Mouse (Mus musculus) MEL (cell line): Measurements from ENCODE around the gene Gm11060. TPM values are rescaled to one million over a fixed set of nuclear protein-coding genes. Genes with fewer than 3 reads are reported as not detected.

Source experiments
- DNase-seq: peaks from one replicate; pipeline ENCODE4 v3.0.0; 2011; ENCODE audit warnings: low read depth, low spot score
- H3K27ac ChIP-seq: 2 replicates; pipeline ENCODE4 v1.5.1; 2012; ENCODE audit warnings: low read depth, mild to moderate bottlenecking, control low read depth, low read length, moderate library complexity; ENCODE audit not compliant: control insufficient read depth
- H3K27me3 ChIP-seq, 2 experiments: fragments of 150-350 bp in 1 of 2; sonication (generic) in 1 of 2; 2 replicates each; pipeline ENCODE4 v1.6.1; 2012; ENCODE audit warnings: low read length in 2 of 2, mild to moderate bottlenecking in 2 of 2, improper control_type of control experiment in 1 of 2, moderate library complexity in 1 of 2; ENCODE audit not compliant: insufficient read depth in 2 of 2, control insufficient read depth in 1 of 2
- H3K36me3 ChIP-seq, 2 experiments: 2 replicates each; pipeline ENCODE4 v1.6.1; 2012 to 2014; ENCODE audit warnings: low read length in 2 of 2, improper control_type of control experiment in 1 of 2, inconsistent platforms in 1 of 2, mild to moderate bottlenecking in 1 of 2; ENCODE audit not compliant: insufficient read depth in 2 of 2, control insufficient read depth in 1 of 2
- H3K4me1 ChIP-seq, 2 experiments: fragments of 150-350 bp in 1 of 2; sonication (generic) in 1 of 2; 2 replicates each; pipeline ENCODE4 v1.6.1; 2012; ENCODE audit warnings: low read length in 2 of 2, improper control_type of control experiment in 1 of 2, mild to moderate bottlenecking in 1 of 2; ENCODE audit not compliant: insufficient read depth in 2 of 2, control insufficient read depth in 1 of 2
- H3K4me3 ChIP-seq, 2 experiments: fragments of 150-350 bp in 1 of 2; sonication (generic) in 1 of 2; 2 replicates each; pipeline ENCODE4 v1.5.1; 2012; ENCODE audit warnings: low read depth in 2 of 2, low read length in 2 of 2, mild to moderate bottlenecking in 2 of 2, moderate library complexity in 2 of 2, control low read depth in 1 of 2, improper control_type of control experiment in 1 of 2; ENCODE audit not compliant: control insufficient read depth in 1 of 2, insufficient read depth in 1 of 2
- H3K79me2 ChIP-seq: 2 replicates; pipeline ENCODE4 v1.6.1; 2012; ENCODE audit warnings: mild to moderate bottlenecking, low read length, moderate library complexity; ENCODE audit not compliant: control insufficient read depth, poor library complexity, insufficient read depth
- H3K9ac ChIP-seq: 2 replicates; pipeline ENCODE4 v1.6.1; 2012; ENCODE audit warnings: low read depth, mild to moderate bottlenecking, control low read depth, low read length, moderate library complexity; ENCODE audit not compliant: control insufficient read depth, poor library complexity, severe bottlenecking
- H3K9me3 ChIP-seq: fragments of 150-350 bp; sonication (generic); replicated peaks from 2 replicates; pipeline ENCODE4 v1.6.1; 2012; ENCODE audit warnings: mild to moderate bottlenecking, low read length, improper control_type of control experiment, moderate library complexity; ENCODE audit not compliant: insufficient read depth
- BHLHE40 ChIP-seq: IDR thresholded peaks from 2 replicates; pipeline ENCODE4 v1.6.1; 2012; ENCODE audit warnings: low read depth, mild to moderate bottlenecking, inconsistent platforms, low read length, improper control_type of control experiment, borderline replicate concordance
- CHD1 ChIP-seq: IDR thresholded peaks from 2 replicates; pipeline ENCODE4 v1.6.1; 2012; ENCODE audit warnings: low read depth, mild to moderate bottlenecking, inconsistent platforms, low read length, improper control_type of control experiment
- CHD2 ChIP-seq: IDR thresholded peaks from 2 replicates; pipeline ENCODE4 v1.6.1; 2011; ENCODE audit warnings: low read length, improper control_type of control experiment
- CTCF ChIP-seq, 3 experiments: IDR thresholded peaks in 2 of 3; conservative IDR thresholded peaks in 1 of 3; 2 replicates each; pipeline ENCODE4 v1.5.1; 2011 to 2012; ENCODE audit warnings: low read length in 3 of 3, low read depth in 2 of 3, mild to moderate bottlenecking in 2 of 3, improper control_type of control experiment in 1 of 3, inconsistent platforms in 1 of 3, mixed read lengths in 1 of 3, moderate library complexity in 1 of 3; ENCODE audit not compliant: control insufficient read depth in 1 of 3, insufficient read depth in 1 of 3, poor library complexity in 1 of 3, severe bottlenecking in 1 of 3
- ETS1 ChIP-seq: IDR thresholded peaks from 2 replicates; pipeline ENCODE4 v1.6.1; 2012; ENCODE audit warnings: low read depth, mild to moderate bottlenecking, inconsistent platforms, low read length, improper control_type of control experiment, moderate library complexity
- GABPA ChIP-seq: IDR thresholded peaks from 2 replicates; pipeline ENCODE4 v1.6.1; 2012; ENCODE audit warnings: low read depth, mild to moderate bottlenecking, inconsistent platforms, low read length, improper control_type of control experiment, moderate library complexity
- GATA1 ChIP-seq: IDR thresholded peaks from 2 replicates; pipeline ENCODE4 v1.6.1; 2011; ENCODE audit warnings: low read depth, low read length, improper control_type of control experiment
- JUND ChIP-seq: IDR thresholded peaks from 2 replicates; pipeline ENCODE4 v1.6.1; 2011; ENCODE audit warnings: low read depth, mild to moderate bottlenecking, improper control_type of control experiment, low read length
- MAX ChIP-seq: IDR thresholded peaks from 2 replicates; pipeline ENCODE4 v1.6.1; 2011; ENCODE audit warnings: low read length, improper control_type of control experiment
- MAZ ChIP-seq: IDR thresholded peaks from 2 replicates; pipeline ENCODE4 v1.6.1; 2012; ENCODE audit warnings: low read depth, mild to moderate bottlenecking, inconsistent platforms, low read length, improper control_type of control experiment
- MXI1 ChIP-seq: IDR thresholded peaks from 2 replicates; pipeline ENCODE4 v1.6.1; 2011; ENCODE audit warnings: mild to moderate bottlenecking, low read depth, low read length, improper control_type of control experiment
- MYC ChIP-seq: IDR thresholded peaks from 2 replicates; pipeline ENCODE4 v1.6.1; 2011; ENCODE audit warnings: low read depth, mild to moderate bottlenecking, low read length, improper control_type of control experiment, moderate library complexity
- NELFE ChIP-seq: IDR thresholded peaks from 2 replicates; pipeline ENCODE4 v1.6.1; 2011; ENCODE audit warnings: low read depth, low read length, improper control_type of control experiment
- NRF1 ChIP-seq: IDR thresholded peaks from 2 replicates; pipeline ENCODE4 v1.6.1; 2014; ENCODE audit warnings: low read depth, mild to moderate bottlenecking, inconsistent platforms, low read length, improper control_type of control experiment, moderate library complexity; ENCODE audit not compliant: poor library complexity, insufficient read depth, severe bottlenecking
- POLR2AphosphoS5 ChIP-seq: IDR thresholded peaks from 2 replicates; pipeline ENCODE4 v1.6.1; 2012; ENCODE audit warnings: low read depth, borderline replicate concordance, mild to moderate bottlenecking, inconsistent platforms, low read length, moderate library complexity, mixed read lengths
- RAD21 ChIP-seq: IDR thresholded peaks from 2 replicates; pipeline ENCODE4 v1.6.1; 2011; ENCODE audit warnings: mild to moderate bottlenecking, low read depth, low read length, improper control_type of control experiment
- RCOR1 ChIP-seq: IDR thresholded peaks from 2 replicates; pipeline ENCODE4 v1.6.1; 2012; ENCODE audit warnings: low read depth, mild to moderate bottlenecking, inconsistent platforms, low read length, improper control_type of control experiment
- SIN3A ChIP-seq: IDR thresholded peaks from 2 replicates; pipeline ENCODE4 v1.6.1; 2012; ENCODE audit warnings: low read length, improper control_type of control experiment, inconsistent platforms
- TAL1 ChIP-seq: IDR thresholded peaks from 2 replicates; pipeline ENCODE4 v1.6.1; 2012; ENCODE audit warnings: mild to moderate bottlenecking, inconsistent platforms, low read length, moderate library complexity, mixed read lengths
- TBP ChIP-seq: IDR thresholded peaks from 2 replicates; pipeline ENCODE4 v1.8.0; 2011; ENCODE audit warnings: low read depth, low read length, improper control_type of control experiment
- UBTF ChIP-seq: IDR thresholded peaks from 2 replicates; pipeline ENCODE4 v1.6.1; 2012; ENCODE audit warnings: low read depth, mild to moderate bottlenecking, inconsistent platforms, low read length, improper control_type of control experiment, moderate library complexity, borderline replicate concordance; ENCODE audit not compliant: insufficient read depth
- USF1 ChIP-seq: IDR thresholded peaks from 2 replicates; pipeline ENCODE4 v1.6.1; 2014; ENCODE audit warnings: low read depth, mild to moderate bottlenecking, inconsistent platforms, low read length, improper control_type of control experiment, moderate library complexity
- USF2 ChIP-seq, 2 experiments: IDR thresholded peaks; 2 replicates each; pipeline ENCODE4 v1.6.1; 2011 to 2012; ENCODE audit warnings: improper control_type of control experiment in 2 of 2, low read length in 2 of 2, borderline replicate concordance in 1 of 2, inconsistent platforms in 1 of 2, low read depth in 1 of 2, mild to moderate bottlenecking in 1 of 2; ENCODE audit not compliant: insufficient read depth in 1 of 2
- ZKSCAN1 ChIP-seq: IDR thresholded peaks from 2 replicates; pipeline ENCODE4 v1.6.1; 2012; ENCODE audit warnings: low read depth, mild to moderate bottlenecking, inconsistent platforms, low read length, improper control_type of control experiment, moderate library complexity
- ZMIZ1 ChIP-seq: IDR thresholded peaks from 2 replicates; pipeline ENCODE4 v1.6.1; 2012; ENCODE audit warnings: low read depth, mild to moderate bottlenecking, inconsistent platforms, low read length, improper control_type of control experiment, moderate library complexity
- ZNF384 ChIP-seq: IDR thresholded peaks from 2 replicates; pipeline ENCODE4 v1.6.1; 2012; ENCODE audit warnings: low read depth, mild to moderate bottlenecking, inconsistent platforms, low read length, improper control_type of control experiment
- polyA plus RNA-seq, 2 experiments: library from polyadenylated mRNA; stranded (reverse) in 1 of 2; unstranded in 1 of 2; fragments of >175 nt in 1 of 2; fragments of >200 nt in 1 of 2; gene quantifications; 2 replicates each; pipeline versions ENCODE4 v1.2.1 to v1.2.4; 2012; ENCODE audit warnings: low replicate concordance in 2 of 2, low read depth in 1 of 2; ENCODE audit not compliant: insufficient read length in 2 of 2, insufficient read depth in 1 of 2, missing spikeins in 1 of 2
- total RNA-seq: library from RNA; depleted of rRNA; stranded (reverse); fragments of 300-350 nt; gene quantifications from 2 replicates; pipeline ENCODE4 v1.2.3, GENCODE M21; 2012

Gm11060 gene
- total and polyA plus RNA-seq, 3 experiments, result not detected

- H3K79me2 ChIP-seq, result no peaks in the 10 kb centered on the region
- H3K27ac ChIP-seq, result no peak overlapping the region
- no peak for DNase-seq
- no peaks in the 10 kb centered on the region for H3K36me3 ChIP-seq
- H3K27me3 ChIP-seq, result no peaks in the 10 kb centered on the region
- no peaks in the 10 kb centered on the region for H3K9me3 ChIP-seq
- TF ChIP-seq CHD2 (no peak), ZNF384 (no peak), MXI1 (no peak), ZMIZ1 (no peak), ETS1 (no peak), RCOR1 (no peak), SIN3A (no peak), UBTF (no peak), RAD21 (no peak), GATA1 (no peak), BHLHE40 (no peak), JUND (no peak), CTCF (IDR thresholded peaks at IDR 0.05 in 2 of 3, conservative IDR thresholded peaks at IDR 0.05 in 1 of 3; ENCODE audit: control insufficient read depth in 1 of 3, insufficient read depth in 1 of 3, low read depth in 2 of 3, low read length in 3 of 3, poor library complexity in 1 of 3, severe bottlenecking in 1 of 3) (no peak)
- H3K9ac ChIP-seq, result no peak overlapping the region
- no peak overlapping the region for H3K4me3 ChIP-seq
- H3K4me1 ChIP-seq, result no peaks in the 10 kb centered on the region
Observed at GRCm38 (mm10) chr2:105125205-105125604, 33.4 kb downstream of the Gm11060 start.

GRCm38 (mm10) chr2:105125641-105126040 is 33.8 kb downstream of the Gm11060 start:
- Histone ChIP-seq H3K36me3 (no peaks in the 10 kb centered on the region), H3K79me2 (no peaks in the 10 kb centered on the region), H3K9ac (no peak overlapping the region), H3K27ac (no peak overlapping the region), H3K9me3 (no peaks in the 10 kb centered on the region), H3K4me1 (no peaks in the 10 kb centered on the region), H3K27me3 (no peaks in the 10 kb centered on the region), H3K4me3 (no peak overlapping the region)
- DNase-seq, result no peak
- no peak for TF ChIP-seq MYC
- TF ChIP-seq GABPA, result no peak
- no peak for TF ChIP-seq MAZ
- TF ChIP-seq CHD1, result no peak
- no peak for TF ChIP-seq MXI1
- no peak for TF ChIP-seq UBTF
- no peak for TF ChIP-seq ZKSCAN1
- no peak for TF ChIP-seq CHD2
- no peak for TF ChIP-seq NELFE
- TF ChIP-seq GATA1, result no peak
- no peak for TF ChIP-seq USF1
- no peak for TF ChIP-seq TAL1
- TF ChIP-seq USF2 (IDR thresholded peaks at IDR 0.05; ENCODE audit: borderline replicate concordance in 1 of 2, insufficient read depth in 1 of 2, low read depth in 1 of 2, low read length in 2 of 2), result no peak
- TF ChIP-seq MAX, result no peak
- TF ChIP-seq NRF1, result no peak
- TF ChIP-seq POLR2AphosphoS5, result no peak
- TF ChIP-seq ZMIZ1, result no peak
- TF ChIP-seq SIN3A, result no peak
- no peak for TF ChIP-seq TBP
